Mouse (Mus musculus) embryonic facial prominence, embryonic 11.5 days (tissue): ENCODE measurements around the gene Zfp217. TPM values are rescaled to one million over a fixed set of nuclear protein-coding genes. Genes with fewer than 3 reads are reported as not detected.

ENCODE experiments used
- ATAC-seq: fragments of 200-750 bp; cut with Nextera tagmentation; replicated peaks from 2 replicates; pipeline ENCODE4 v1.8.0; 2017; ENCODE audit warnings: low read depth; ENCODE audit not compliant: insufficient number of reproducible peaks, low FRiP score, low TSS enrichment
- DNase-seq: peaks from one replicate; pipeline ENCODE4 v3.0.0-alpha.2; 2015; ENCODE audit warnings: low spot score
- H3K27ac ChIP-seq: fragments of 300-500 bp; sonication (generic); replicated peaks from 2 replicates; pipeline ENCODE4 v1.5.1; 2014; ENCODE audit warnings: mild to moderate bottlenecking, low read depth, low read length, control low read depth
- H3K27me3 ChIP-seq: fragments of 300-500 bp; sonication (generic); 2 replicates; pipeline ENCODE4 v1.6.1; 2014; ENCODE audit warnings: mild to moderate bottlenecking, low read length, moderate library complexity, mixed read lengths; ENCODE audit not compliant: control insufficient read depth, insufficient read depth
- H3K36me3 ChIP-seq: fragments of 300-500 bp; sonication (generic); replicated peaks from 2 replicates; pipeline ENCODE4 v1.6.1; 2014; ENCODE audit warnings: low read depth, mild to moderate bottlenecking, low read length, moderate library complexity, mixed read lengths; ENCODE audit not compliant: control insufficient read depth, insufficient read depth
- H3K4me1 ChIP-seq: fragments of 300-500 bp; sonication (generic); 2 replicates; pipeline ENCODE4 v1.6.1; 2014; ENCODE audit warnings: low read length, mixed read lengths; ENCODE audit not compliant: control insufficient read depth, insufficient read depth
- H3K4me2 ChIP-seq: fragments of 300-500 bp; sonication (generic); 2 replicates; pipeline ENCODE4 v1.6.1; 2014; ENCODE audit warnings: low read depth, mild to moderate bottlenecking, control low read depth, low read length, moderate library complexity
- H3K4me3 ChIP-seq: fragments of 300-500 bp; sonication (generic); 2 replicates; pipeline ENCODE4 v1.5.1; 2014; ENCODE audit warnings: low read depth, low read length, control low read depth
- H3K9ac ChIP-seq: fragments of 300-500 bp; sonication (generic); replicated peaks from 2 replicates; pipeline ENCODE4 v1.6.1; 2014; ENCODE audit warnings: mild to moderate bottlenecking, control low read depth, low read length
- H3K9me3 ChIP-seq: fragments of 300-500 bp; sonication (generic); replicated peaks from 2 replicates; pipeline ENCODE4 v1.6.1; 2016; ENCODE audit warnings: mild to moderate bottlenecking, low read length, inconsistent platforms, mixed read lengths; ENCODE audit not compliant: control insufficient read depth
- WGBS: fragments of 180-500 bp; shearing (Covaris S2); extraction: QIAGEN DNeasy Blood & Tissue Kit; methylation state at CpG from one replicate; pipeline ENCODE4 v1.1.7; 2014; 5-methylcytosine and 5-hydroxymethylcytosine counted together
- polyA plus RNA-seq: library from polyadenylated mRNA; unstranded; fragments of >200 nt; fragmentation: Nextera tagmentation; extraction: Ambion mirVana; gene quantifications from 2 replicates; pipeline ENCODE4 v1.2.1, GENCODE M21; 2014

Zfp217 gene
- 3.9 and 4.5 TPM in 2 replicates for polyA plus RNA-seq

GRCm38 (mm10) chr2:170147661-170148153, at the start of gene Zfp217:
Zfp217 (minus strand) TSS chr2:170148103.
- no peaks in the 10 kb centered on the region for H3K9me3 ChIP-seq
- H3K27me3 ChIP-seq, result no peaks in the 10 kb centered on the region
- peak; percentile 55 for DNase-seq
- ATAC-seq, result 0 out of 2 replicates have a peak, but pooled peaks have one; percentile 29
- H3K4me3 ChIP-seq, result no peak within 1 kb of the TSS
- no peak within 1 kb of the TSS for H3K27ac ChIP-seq
- 48% methylated on average over 14 of the region's 14 CpGs for WGBS
- no peaks in the 10 kb centered on the region for H3K36me3 ChIP-seq
- no peaks in the 10 kb centered on the region for H3K4me1 ChIP-seq
- H3K9ac ChIP-seq, result no peak within 1 kb of the TSS
- no peak within 1 kb of the TSS for H3K4me2 ChIP-seq

- DNase-seq (no peak), ATAC-seq (no peak)
- Histone ChIP-seq H3K9me3 (no peaks in the 10 kb centered on the region), H3K4me3 (no peak overlapping the region), H3K27ac (no peak overlapping the region), H3K27me3 (no peaks in the 10 kb centered on the region), H3K4me2 (no peak overlapping the region), H3K9ac (no peak overlapping the region), H3K4me1 (0 out of 2 replicates have a peak, but pooled peaks cover 3% of the 10 kb centered on the region), H3K36me3 (no peaks in the 10 kb centered on the region)
- WGBS, result 74% methylated on average over 13 of the region's 13 CpGs
Measured at GRCm38 (mm10) chr2:170195542-170196089, 47.7 kb upstream of the Zfp217 start.

- H3K27ac ChIP-seq, result no peak overlapping the region
- H3K27me3 ChIP-seq, result no peaks in the 10 kb centered on the region
- H3K9me3 ChIP-seq, result no peaks in the 10 kb centered on the region
- ATAC-seq (no peak), DNase-seq (no peak)
- no peak overlapping the region for H3K9ac ChIP-seq
- no peak overlapping the region for H3K4me3 ChIP-seq
- WGBS, result 93% methylated on average over 12 of the region's 12 CpGs
- H3K4me2 ChIP-seq, result no peak overlapping the region
- 0 out of 2 replicates have a peak, but pooled peaks cover 3% of the 10 kb centered on the region for H3K4me1 ChIP-seq
- H3K36me3 ChIP-seq, result no peaks in the 10 kb centered on the region
Measured at GRCm38 (mm10) chr2:170194845-170195244, 46.9 kb upstream of the Zfp217 start.

GRCm38 (mm10) chr2:170193850-170194249, 45.9 kb upstream of the Zfp217 start:
- 35% methylated on average over 6 of the region's 6 CpGs for WGBS
- H3K27me3 ChIP-seq, result no peaks in the 10 kb centered on the region
- H3K4me3 ChIP-seq, result no peak overlapping the region
- peak overlapping the region; percentile 18; the same call in 1 of the 2 replicates for H3K9ac ChIP-seq
- no peaks in the 10 kb centered on the region for H3K9me3 ChIP-seq
- DNase-seq (no peak), ATAC-seq (no peak)
- 0 out of 2 replicates have a peak, but pooled peaks cover 3% of the 10 kb centered on the region for H3K4me1 ChIP-seq
- no peak overlapping the region for H3K27ac ChIP-seq
- H3K4me2 ChIP-seq, result no peak overlapping the region
- H3K36me3 ChIP-seq, result no peaks in the 10 kb centered on the region

GRCm38 (mm10) chr2:170193211-170193610, 45.3 kb upstream of the Zfp217 start:
- Histone ChIP-seq H3K36me3 (no peaks in the 10 kb centered on the region), H3K27me3 (no peaks in the 10 kb centered on the region), H3K4me2 (no peak overlapping the region), H3K9ac (no peak overlapping the region), H3K9me3 (no peaks in the 10 kb centered on the region), H3K4me3 (no peak overlapping the region), H3K27ac (no peak overlapping the region), H3K4me1 (0 out of 2 replicates have a peak, but pooled peaks cover 3% of the 10 kb centered on the region)
- 1% methylated on average over 10 of the region's 10 CpGs for WGBS
- ATAC-seq, result no peak
- no peak for DNase-seq

GRCm38 (mm10) chr2:170192731-170193149, 44.8 kb upstream of the Zfp217 start:
- ATAC-seq (no peak), DNase-seq (peak; percentile 70)
- H3K4me3 ChIP-seq, result no peak overlapping the region
- no peak overlapping the region for H3K27ac ChIP-seq
- H3K4me1 ChIP-seq, result 0 out of 2 replicates have a peak, but pooled peaks cover 3% of the 10 kb centered on the region
- H3K4me2 ChIP-seq, result no peak overlapping the region
- H3K9ac ChIP-seq, result no peak overlapping the region
- H3K36me3 ChIP-seq, result no peaks in the 10 kb centered on the region
- WGBS, result 34% methylated on average over 7 of the region's 7 CpGs
- H3K9me3 ChIP-seq, result no peaks in the 10 kb centered on the region
- no peaks in the 10 kb centered on the region for H3K27me3 ChIP-seq

GRCm38 (mm10) chr2:170188721-170189120, 40.8 kb upstream of the Zfp217 start:
- no peak for ATAC-seq
- H3K4me2 ChIP-seq, result no peak overlapping the region
- no peaks in the 10 kb centered on the region for H3K27me3 ChIP-seq
- H3K4me3 ChIP-seq, result no peak overlapping the region
- no peaks in the 10 kb centered on the region for H3K9me3 ChIP-seq
- no peak for DNase-seq
- no peak overlapping the region for H3K27ac ChIP-seq
- WGBS, result 93% methylated on average over 7 of the region's 7 CpGs
- no peaks in the 10 kb centered on the region for H3K36me3 ChIP-seq
- H3K9ac ChIP-seq, result no peak overlapping the region
- 0 out of 2 replicates have a peak, but pooled peaks cover 3% of the 10 kb centered on the region for H3K4me1 ChIP-seq

- 63% methylated on average over 4 of the region's 4 CpGs for WGBS
- no peaks in the 10 kb centered on the region for H3K4me1 ChIP-seq
- no peaks in the 10 kb centered on the region for H3K36me3 ChIP-seq
- no peak for DNase-seq
- H3K27ac ChIP-seq, result no peak overlapping the region
- no peaks in the 10 kb centered on the region for H3K27me3 ChIP-seq
- H3K9ac ChIP-seq, result no peak overlapping the region
- H3K9me3 ChIP-seq, result no peaks in the 10 kb centered on the region
- ATAC-seq, result 0 out of 2 replicates have a peak, but pooled peaks have one; percentile 62
- H3K4me3 ChIP-seq, result peak overlapping the region; percentile 39; the same call in 1 of the 2 replicates
- no peak overlapping the region for H3K4me2 ChIP-seq
Measured at GRCm38 (mm10) chr2:170185137-170185837, 37.4 kb upstream of the Zfp217 start.
